Comparison of ENCODE assay signal across 18 mouse cellular contexts in the genomic region with DNA sequence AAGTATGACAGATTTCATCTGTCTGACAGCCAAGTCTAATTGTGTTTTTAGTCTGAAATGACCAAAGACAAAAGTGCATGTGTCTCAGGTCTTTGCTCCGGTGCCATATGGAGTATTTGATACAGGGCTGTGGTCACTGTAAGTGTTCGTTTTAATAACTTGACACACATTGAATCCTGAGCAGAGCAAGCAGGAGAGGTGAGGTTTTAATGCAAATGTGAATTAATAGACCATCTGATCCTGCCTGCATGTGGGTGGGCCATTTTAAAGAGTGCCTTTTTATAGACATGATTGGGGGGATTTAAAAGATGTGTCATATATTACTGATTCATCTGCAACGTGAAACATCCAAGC.
A peak's percentile ranks its signal among the peaks of the same experiment; 100 is the strongest.
DNase-seq lines count a peak whose midpoint lies in the region; ATAC-seq and TF ChIP-seq lines count a peak whose summit lies in the region.
"Had no signal": no experiment of that assay in that cellular context is flagged by ENCODE, and none has a peak within 500 bp of the region (broad histone marks: within the 10 kb centered on the region; RNA-seq: fewer than 3 reads in every experiment).

No protein-coding gene starts in this region.

- H3K27ac ChIP-seq in forebrain, embryonic 15.5 days (replicated peaks): peak overlapping the region; percentile 68
- no peak overlapping the region for H3K27ac ChIP-seq in forebrain, embryonic 12.5 days
- H3K27ac ChIP-seq in midbrain, embryonic 15.5 days: peak overlapping the region; percentile 53; the same call in 1 of the 2 replicates
- H3K27ac ChIP-seq in midbrain, embryonic 14.5 days (replicated peaks; ENCODE audit: low read depth, low read length): no peak overlapping the region
- H3K27ac ChIP-seq in limb, embryonic 13.5 days: peak overlapping the region; percentile 2; the same call in 1 of the 2 replicates
- no peak overlapping the region for H3K27ac ChIP-seq in stomach, postnatal 0 days (replicated peaks)
- H3K27ac ChIP-seq: heart, adult 2 months; intestine, embryonic 15.5 days; liver, embryonic 13.5 days; lung, embryonic 15.5 days had no signal

- H3K4me3 ChIP-seq in forebrain, embryonic 15.5 days: no peak overlapping the region
- H3K4me3 ChIP-seq in forebrain, embryonic 12.5 days (replicated peaks): no peak overlapping the region
- H3K4me3 ChIP-seq in midbrain, embryonic 15.5 days: no peak overlapping the region
- no peak overlapping the region for H3K4me3 ChIP-seq in midbrain, embryonic 14.5 days (replicated peaks; ENCODE audit: low read depth, low read length)
- H3K4me3 ChIP-seq in limb, embryonic 13.5 days: no peak overlapping the region
- no peak overlapping the region for H3K4me3 ChIP-seq in stomach, postnatal 0 days (ENCODE audit: low read depth, low read length)
- H3K4me3 ChIP-seq: heart, adult 2 months; intestine, embryonic 15.5 days; liver, embryonic 13.5 days; lung, embryonic 15.5 days had no signal

- no peak for TF ChIP-seq EP300 in stomach, postnatal 0 days (optimal IDR thresholded peaks at IDR 0.05)

- no peaks in the 10 kb centered on the region for H3K36me3 ChIP-seq in forebrain, embryonic 15.5 days
- H3K36me3 ChIP-seq in forebrain, embryonic 12.5 days (replicated peaks): no peaks in the 10 kb centered on the region
- H3K36me3 ChIP-seq in midbrain, embryonic 15.5 days (replicated peaks): no peaks in the 10 kb centered on the region
- H3K36me3 ChIP-seq in midbrain, embryonic 14.5 days (ENCODE audit: control insufficient read depth, insufficient read depth, low read length): no peaks in the 10 kb centered on the region
- H3K36me3 ChIP-seq in limb, embryonic 13.5 days: no peaks in the 10 kb centered on the region
- H3K36me3 ChIP-seq in stomach, postnatal 0 days (ENCODE audit: control insufficient read depth, insufficient read depth, low read length): no peaks in the 10 kb centered on the region
- H3K36me3 ChIP-seq: intestine, embryonic 15.5 days; liver, embryonic 13.5 days; lung, embryonic 15.5 days had no signal

- peaks cover 11% of the 10 kb centered on the region; the same call in 1 of the 2 replicates for H3K4me1 ChIP-seq in forebrain, embryonic 15.5 days
- H3K4me1 ChIP-seq in forebrain, embryonic 12.5 days: peaks cover 6% of the 10 kb centered on the region; the same call in 1 of the 2 replicates
- H3K4me1 ChIP-seq in midbrain, embryonic 15.5 days: peaks cover 5% of the 10 kb centered on the region; the same call in 1 of the 2 replicates
- H3K4me1 ChIP-seq in midbrain, embryonic 14.5 days (ENCODE audit: control insufficient read depth, insufficient read depth, low read length): no peaks in the 10 kb centered on the region
- peaks cover 23% of the 10 kb centered on the region for H3K4me1 ChIP-seq in limb, embryonic 13.5 days
- no peaks in the 10 kb centered on the region for H3K4me1 ChIP-seq in stomach, postnatal 0 days (replicated peaks; ENCODE audit: control insufficient read depth, insufficient read depth)
- H3K4me1 ChIP-seq: intestine, embryonic 15.5 days; liver, embryonic 13.5 days had no signal

- no peak overlapping the region for H3K9ac ChIP-seq in forebrain, embryonic 15.5 days (replicated peaks)
- no peak overlapping the region for H3K9ac ChIP-seq in forebrain, embryonic 12.5 days
- no peak overlapping the region for H3K9ac ChIP-seq in midbrain, embryonic 15.5 days
- no peak overlapping the region for H3K9ac ChIP-seq in midbrain, embryonic 14.5 days (replicated peaks; ENCODE audit: low read length)
- H3K9ac ChIP-seq in limb, embryonic 13.5 days: no peak overlapping the region
- H3K9ac ChIP-seq in stomach, postnatal 0 days (ENCODE audit: low read length): no peak overlapping the region
- H3K9ac ChIP-seq: intestine, embryonic 15.5 days; liver, embryonic 13.5 days; lung, embryonic 15.5 days had no signal

- H3K4me2 ChIP-seq in forebrain, embryonic 15.5 days (replicated peaks): no peak overlapping the region
- H3K4me2 ChIP-seq in forebrain, embryonic 12.5 days: no peak overlapping the region
- H3K4me2 ChIP-seq in midbrain, embryonic 15.5 days: no peak overlapping the region
- H3K4me2 ChIP-seq in midbrain, embryonic 14.5 days (ENCODE audit: low read length): no peak overlapping the region
- H3K4me2 ChIP-seq in limb, embryonic 13.5 days (replicated peaks): no peak overlapping the region
- no peak overlapping the region for H3K4me2 ChIP-seq in stomach, postnatal 0 days (replicated peaks; ENCODE audit: low read depth)
- H3K4me2 ChIP-seq: intestine, embryonic 15.5 days; liver, embryonic 13.5 days; lung, embryonic 15.5 days had no signal

- H3K27me3 ChIP-seq in forebrain, embryonic 15.5 days: no peaks in the 10 kb centered on the region
- H3K27me3 ChIP-seq in forebrain, embryonic 12.5 days: no peaks in the 10 kb centered on the region
- no peaks in the 10 kb centered on the region for H3K27me3 ChIP-seq in midbrain, embryonic 15.5 days (replicated peaks)
- H3K27me3 ChIP-seq in midbrain, embryonic 14.5 days (ENCODE audit: control insufficient read depth, insufficient read depth, low read length): no peaks in the 10 kb centered on the region
- H3K27me3 ChIP-seq in limb, embryonic 13.5 days: no peaks in the 10 kb centered on the region
- no peaks in the 10 kb centered on the region for H3K27me3 ChIP-seq in stomach, postnatal 0 days (ENCODE audit: control insufficient read depth, insufficient read depth, low read length)
- H3K27me3 ChIP-seq: intestine, embryonic 15.5 days; liver, embryonic 13.5 days; lung, embryonic 15.5 days had no signal

- peak; percentile 20; the same call in 1 of the 2 replicates for ATAC-seq in forebrain, embryonic 15.5 days (replicated peaks)
- ATAC-seq in forebrain, embryonic 12.5 days (ENCODE audit: low FRiP score): no peak
- no peak for ATAC-seq in midbrain, embryonic 15.5 days (replicated peaks)
- no peak for ATAC-seq in midbrain, embryonic 14.5 days (ENCODE audit: low FRiP score, low TSS enrichment)
- ATAC-seq in limb, embryonic 13.5 days (ENCODE audit: low FRiP score, low read depth): peak; percentile 49
- ATAC-seq in stomach, postnatal 0 days (ENCODE audit: low FRiP score, low TSS enrichment): no peak
- ATAC-seq: intestine, embryonic 15.5 days had no signal

- no peak for DNase-seq in midbrain, embryonic 14.5 days
- DNase-seq in kidney, adult 18-20 months: no peak
- no peak for DNase-seq in stomach, postnatal 0 days (ENCODE audit: low spot score)
- DNase-seq: adrenal gland, postnatal 25 days; B cell, adult 2 months; embryo, embryonic 11 days; gastrocnemius, postnatal 14 days; heart, adult 2 months; heart, postnatal 36 days; kidney, postnatal 36 days; liver, embryonic 13.5 days; lung, postnatal 4 days had no signal

- no peaks in the 10 kb centered on the region for H3K9me3 ChIP-seq in forebrain, embryonic 15.5 days
- H3K9me3 ChIP-seq in forebrain, embryonic 12.5 days: no peaks in the 10 kb centered on the region
- no peaks in the 10 kb centered on the region for H3K9me3 ChIP-seq in midbrain, embryonic 15.5 days
- H3K9me3 ChIP-seq in midbrain, embryonic 14.5 days (ENCODE audit: control insufficient read depth, low read length): no peaks in the 10 kb centered on the region
- no peaks in the 10 kb centered on the region for H3K9me3 ChIP-seq in limb, embryonic 13.5 days
- H3K9me3 ChIP-seq in stomach, postnatal 0 days (ENCODE audit: control insufficient read depth, low read length): no peaks in the 10 kb centered on the region
- H3K9me3 ChIP-seq: intestine, embryonic 15.5 days; liver, embryonic 13.5 days; lung, embryonic 15.5 days had no signal

- no peak for TF ChIP-seq CTCF in stomach, postnatal 0 days (IDR thresholded peaks at IDR 0.05; ENCODE audit: low read depth)

- 48% methylated on average over 3 of the region's 3 CpGs for WGBS in forebrain, embryonic 15.5 days
- 76% methylated on average over 3 of the region's 3 CpGs for WGBS in forebrain, embryonic 12.5 days
- 65% methylated on average over 3 of the region's 3 CpGs for WGBS in midbrain, embryonic 15.5 days
- 67% methylated on average over 3 of the region's 3 CpGs for WGBS in midbrain, embryonic 14.5 days
- 27% methylated on average over 3 of the region's 3 CpGs for WGBS in limb, embryonic 13.5 days
- WGBS in stomach, postnatal 0 days: 59% methylated on average over 3 of the region's 3 CpGs

Comparison
In these comparisons a context has a peak if more than half of its experiments do, and no peak if none do; other contexts are left out.
1. ATAC-seq: peak in forebrain, embryonic 15.5 days (single experiment) and limb, embryonic 13.5 days (single experiment); none in forebrain, embryonic 12.5 days (single experiment), midbrain, embryonic 15.5 days (single experiment), midbrain, embryonic 14.5 days (single experiment) and stomach, postnatal 0 days (single experiment).
2. H3K27ac ChIP-seq: peak in forebrain, embryonic 15.5 days (single experiment), midbrain, embryonic 15.5 days (single experiment) and limb, embryonic 13.5 days (single experiment); none in forebrain, embryonic 12.5 days (single experiment), midbrain, embryonic 14.5 days (single experiment) and stomach, postnatal 0 days (single experiment).